Mouse (Mus musculus): ENCODE measurements around the gene Fads2.

Gene Fads2

GRCm38 (mm10) chr19:10042232-10042631 is 59.3 kb downstream of the Fads2 start:
- no peak for DNase-seq (ENCODE audit: low spot score in 2 of 2)

GRCm38 (mm10) chr19:10041388-10042148 is 60.0 kb downstream of the Fads2 start, which contains the start of gene Fads3:
TSS of gene Fads3 (plus strand) at chr19:10041569.
- peak in 1 of 2 experiments; percentile 50 for DNase-seq (ENCODE audit: low spot score in 2 of 2)

GRCm38 (mm10) chr19:10040866-10041387 is 60.6 kb downstream of the Fads2 start:
- no peak for DNase-seq (ENCODE audit: low spot score in 2 of 2)

GRCm38 (mm10) chr19:10039615-10040014 is 61.9 kb downstream of the Fads2 start:
- DNase-seq (ENCODE audit: low spot score in 2 of 2), result no peak

GRCm38 (mm10) chr19:10038910-10039309 is 62.6 kb downstream of the Fads2 start:
- DNase-seq (ENCODE audit: low spot score in 2 of 2), result no peak

GRCm38 (mm10) chr19:10038364-10038763 is 63.2 kb downstream of the Fads2 start:
- no peak for DNase-seq (ENCODE audit: low spot score in 2 of 2)

- DNase-seq (ENCODE audit: low spot score in 2 of 2), result no peak
Observed at GRCm38 (mm10) chr19:10037534-10037933, 64.0 kb downstream of the Fads2 start.

- peak; percentile 64 to 89 for DNase-seq (ENCODE audit: low spot score in 2 of 2)
Observed at GRCm38 (mm10) chr19:10034785-10035447, 66.6 kb downstream of the Fads2 start.

GRCm38 (mm10) chr19:10034356-10034755 is 67.2 kb downstream of the Fads2 start:
- DNase-seq (ENCODE audit: low spot score in 2 of 2), result no peak

GRCm38 (mm10) chr19:10033211-10033973 is 68.2 kb downstream of the Fads2 start:
- DNase-seq (ENCODE audit: low spot score in 2 of 2), result peak; percentile 47 to 71

GRCm38 (mm10) chr19:10029746-10030145 is 71.8 kb downstream of the Fads2 start:
- DNase-seq (ENCODE audit: low spot score in 2 of 2), result no peak

- no peak for DNase-seq (ENCODE audit: low spot score in 2 of 2)
Observed at GRCm38 (mm10) chr19:10025169-10025875, 76.2 kb downstream of the Fads2 start.

- no peak for DNase-seq (ENCODE audit: low spot score in 2 of 2)
Observed at GRCm38 (mm10) chr19:10023304-10023758, 78.2 kb downstream of the Fads2 start.

GRCm38 (mm10) chr19:10022414-10023303 is 78.9 kb downstream of the Fads2 start:
- DNase-seq (ENCODE audit: low spot score in 2 of 2), result no peak

- no peak for DNase-seq (ENCODE audit: low spot score in 2 of 2)
Observed at GRCm38 (mm10) chr19:10021981-10022380, 79.6 kb downstream of the Fads2 start.

- no peak for DNase-seq (ENCODE audit: low spot score in 2 of 2)
Observed at GRCm38 (mm10) chr19:10019214-10019760, 82.3 kb downstream of the Fads2 start.

GRCm38 (mm10) chr19:10018527-10018818 is 83.1 kb downstream of the Fads2 start:
- no peak for DNase-seq (ENCODE audit: low spot score in 2 of 2)

- DNase-seq (ENCODE audit: low spot score in 2 of 2), result peak; percentile 21 to 30
Observed at GRCm38 (mm10) chr19:10017637-10018526, 83.7 kb downstream of the Fads2 start.

GRCm38 (mm10) chr19:10016151-10016550 is 85.4 kb downstream of the Fads2 start:
- DNase-seq (ENCODE audit: low spot score in 2 of 2), result no peak

Measured in thymus, postnatal 10 days (tissue).